Comparison of ENCODE assay signal across 8 mouse cellular contexts in the genomic region with DNA sequence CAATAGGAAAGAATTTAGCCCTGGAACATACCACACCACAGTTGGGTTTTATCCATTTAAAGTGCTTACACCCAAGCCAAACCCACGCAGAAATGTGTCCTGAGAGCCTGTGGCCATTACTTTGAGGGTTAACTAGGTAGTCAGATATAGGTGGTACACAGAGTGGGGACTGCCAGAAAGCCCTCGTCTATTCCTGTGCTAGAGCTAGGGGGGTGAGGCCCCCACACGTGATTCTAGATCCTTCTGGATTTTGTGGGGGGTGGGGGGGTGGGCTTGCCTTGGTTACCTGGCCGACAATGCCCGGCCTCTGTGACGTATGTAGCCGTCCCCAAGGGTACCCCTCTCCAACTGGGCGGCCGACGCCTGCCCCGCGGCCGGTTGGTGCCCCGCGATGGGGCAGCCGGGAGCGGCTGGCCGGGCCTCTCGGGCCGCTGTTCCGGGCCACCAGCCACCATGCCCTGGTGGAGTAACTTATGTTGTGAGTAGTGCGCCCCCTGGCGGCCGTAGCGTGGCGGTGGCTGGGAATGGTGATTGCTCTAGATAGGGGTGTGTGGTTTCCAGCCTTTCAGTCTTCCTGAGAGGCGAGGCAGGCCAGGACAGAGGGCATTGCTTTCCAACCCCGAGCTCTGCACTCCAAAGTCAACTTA. TPM values are rescaled to one million over a fixed set of nuclear protein-coding genes. Genes with fewer than 3 reads are reported as not detected.
DNase-seq lines count a peak whose midpoint lies in the region; ATAC-seq lines count a peak whose summit lies in the region.

No protein-coding gene starts in this region.

- no peaks in the 10 kb centered on the region for H3K9me3 ChIP-seq in embryonic facial prominence, embryonic 11.5 days (replicated peaks; ENCODE audit: control insufficient read depth, low read length)
- no peaks in the 10 kb centered on the region for H3K9me3 ChIP-seq in limb, embryonic 10.5 days (replicated peaks)
- no peaks in the 10 kb centered on the region for H3K9me3 ChIP-seq in midbrain, embryonic 13.5 days

- peak overlapping the region; percentile 70 for H3K4me2 ChIP-seq in embryonic facial prominence, embryonic 11.5 days (ENCODE audit: low read depth, low read length)
- H3K4me2 ChIP-seq in midbrain, embryonic 13.5 days (replicated peaks), result peak overlapping the region; percentile 58

- DNase-seq in 3134 (ENCODE audit: extremely low read depth, insufficient read length, low spot score), result peak; percentile 67
- DNase-seq in adrenal gland, postnatal 25 days, result peak; percentile 95
- peak; percentile 94 for DNase-seq in embryonic facial prominence, embryonic 11.5 days (ENCODE audit: low spot score)
- peak; percentile 91 to 96 for DNase-seq in heart, adult 18-20 months
- DNase-seq in kidney, adult 18-20 months, result peak; percentile 92
- peak; percentile 96 for DNase-seq in limb, embryonic 10.5 days (ENCODE audit: low spot score)
- DNase-seq in spleen, adult 12 weeks (ENCODE audit: low spot score), result peak; percentile 75

- no peak overlapping the region for H3K27ac ChIP-seq in embryonic facial prominence, embryonic 11.5 days (replicated peaks; ENCODE audit: low read depth, low read length)
- H3K27ac ChIP-seq in limb, embryonic 10.5 days, result peak overlapping the region; percentile 78
- H3K27ac ChIP-seq in midbrain, embryonic 13.5 days, result no peak overlapping the region

- 5% methylated on average over 27 of the region's 28 CpGs for WGBS in embryonic facial prominence, embryonic 11.5 days
- whole genome bisulfite sequencing in limb, embryonic 10.5 days, result 11% methylated on average over 28 of the region's 28 CpGs
- WGBS in midbrain, embryonic 13.5 days, result 5% methylated on average over 28 of the region's 28 CpGs

- H3K4me3 ChIP-seq in embryonic facial prominence, embryonic 11.5 days (ENCODE audit: low read depth, low read length), result peak overlapping the region; percentile 29
- H3K4me3 ChIP-seq in limb, embryonic 10.5 days, result peak overlapping the region; percentile 52
- peak overlapping the region; percentile 31 for H3K4me3 ChIP-seq in midbrain, embryonic 13.5 days (replicated peaks)

- peak overlapping the region; percentile 52 for H3K9ac ChIP-seq in embryonic facial prominence, embryonic 11.5 days (replicated peaks; ENCODE audit: low read length)
- no peak overlapping the region; the same call in 1 of the 2 replicates for H3K9ac ChIP-seq in midbrain, embryonic 13.5 days (replicated peaks)

- H3K27me3 ChIP-seq in embryonic facial prominence, embryonic 11.5 days (ENCODE audit: control insufficient read depth, insufficient read depth, low read length), result no peaks in the 10 kb centered on the region
- H3K27me3 ChIP-seq in limb, embryonic 10.5 days (ENCODE audit: low read depth, poor library complexity, severe bottlenecking), result no peaks in the 10 kb centered on the region
- H3K27me3 ChIP-seq in midbrain, embryonic 13.5 days, result no peaks in the 10 kb centered on the region

- H3K4me1 ChIP-seq in embryonic facial prominence, embryonic 11.5 days (ENCODE audit: control insufficient read depth, insufficient read depth, low read length), result no peaks in the 10 kb centered on the region
- peaks cover 10% of the 10 kb centered on the region for H3K4me1 ChIP-seq in limb, embryonic 10.5 days
- H3K4me1 ChIP-seq in midbrain, embryonic 13.5 days (replicated peaks), result peaks cover 5% of the 10 kb centered on the region

- ATAC-seq in embryonic facial prominence, embryonic 11.5 days (replicated peaks; ENCODE audit: insufficient number of reproducible peaks, low FRiP score, low TSS enrichment, low read depth), result peak; percentile 80
- peak; percentile 93 for ATAC-seq in midbrain, embryonic 13.5 days

- no peaks in the 10 kb centered on the region for H3K36me3 ChIP-seq in embryonic facial prominence, embryonic 11.5 days (replicated peaks; ENCODE audit: control insufficient read depth, insufficient read depth, low read depth, low read length)
- no peaks in the 10 kb centered on the region for H3K36me3 ChIP-seq in limb, embryonic 10.5 days
- no peaks in the 10 kb centered on the region for H3K36me3 ChIP-seq in midbrain, embryonic 13.5 days

RNA-seq across cellular contexts. Expression of a gene that starts 41.3 kb away (rescaled TPM):
- total RNA-seq in adrenal gland, postnatal 25 days (2021), result 11.0 and 11.5 TPM in 2 replicates
- polyA plus RNA-seq in embryonic facial prominence, embryonic 11.5 days (2014; fragmentation: Nextera tagmentation; extraction: Ambion mirVana), result 20.3 and 23.3 TPM in 2 replicates
- 1 to 10 TPM; 5.5 to 6.0 TPM for total RNA-seq in heart, adult 18-20 months (2021)
- 21.5 and 23.1 TPM in 2 replicates for polyA plus RNA-seq in limb, embryonic 10.5 days (2016; fragmentation: Nextera tagmentation; extraction: Ambion mirVana)
- polyA plus RNA-seq in midbrain, embryonic 13.5 days (2015; fragmentation: Nextera tagmentation; extraction: Ambion mirVana), result 18.6 and 18.7 TPM in 2 replicates
